Mouse (Mus musculus): ENCODE data around the gene Ttc26. TPM values are rescaled to one million over a fixed set of nuclear protein-coding genes. Genes with fewer than 3 reads are reported as not detected.

Gene Ttc26
- 7.9 and 8.3 TPM in 2 replicates for polyA plus RNA-seq (2015; fragmentation: Nextera tagmentation; extraction: Ambion mirVana)

GRCm38 (mm10) chr6:38381129-38381771, at the start of gene Ttc26:
Ttc26 (plus strand) TSS chr6:38381469.
- Histone ChIP-seq H3K27me3 (ENCODE audit: control insufficient read depth, insufficient read depth, low read depth, low read length) (no peaks in the 10 kb centered on the region), H3K27ac (ENCODE audit: low read length) (no peak within 1 kb of the TSS; the same call in 1 of the 2 replicates), H3K9me3 (ENCODE audit: control insufficient read depth, low read length) (no peaks in the 10 kb centered on the region), H3K4me2 (ENCODE audit: low read depth, low read length) (peak within 1 kb of the TSS; percentile 87), H3K36me3 (ENCODE audit: control insufficient read depth, insufficient read depth, low read length) (no peaks in the 10 kb centered on the region), H3K4me3 (ENCODE audit: low read length) (peak within 1 kb of the TSS; percentile 77), H3K9ac (ENCODE audit: low read length) (peak within 1 kb of the TSS; percentile 78), H3K4me1 (replicated peaks; ENCODE audit: control insufficient read depth, insufficient read depth, low read length) (peaks cover 4% of the 10 kb centered on the region; the same call in 1 of the 2 replicates)
- under 1% methylated on average over 26 of the region's 26 CpGs for WGBS
- peak; percentile 90 for ATAC-seq (ENCODE audit: low read depth)

GRCm38 (mm10) chr6:38335264-38335663, 46.0 kb upstream of the Ttc26 start:
- Histone ChIP-seq H3K4me2 (ENCODE audit: low read depth, low read length) (no peak overlapping the region), H3K9me3 (ENCODE audit: control insufficient read depth, low read length) (no peaks in the 10 kb centered on the region), H3K4me3 (ENCODE audit: low read length) (no peak overlapping the region), H3K36me3 (ENCODE audit: control insufficient read depth, insufficient read depth, low read length) (no peaks in the 10 kb centered on the region), H3K27ac (ENCODE audit: low read length) (no peak overlapping the region), H3K27me3 (ENCODE audit: control insufficient read depth, insufficient read depth, low read depth, low read length) (no peaks in the 10 kb centered on the region), H3K9ac (ENCODE audit: low read length) (no peak overlapping the region), H3K4me1 (replicated peaks; ENCODE audit: control insufficient read depth, insufficient read depth, low read length) (no peaks in the 10 kb centered on the region)
- 66% methylated on average over 6 of the region's 6 CpGs for WGBS
- no peak for ATAC-seq (ENCODE audit: low read depth)

- ATAC-seq (ENCODE audit: low read depth), result no peak
- Histone ChIP-seq H3K36me3 (ENCODE audit: control insufficient read depth, insufficient read depth, low read length) (no peaks in the 10 kb centered on the region), H3K27ac (ENCODE audit: low read length) (no peak overlapping the region), H3K4me2 (ENCODE audit: low read depth, low read length) (no peak overlapping the region), H3K4me1 (replicated peaks; ENCODE audit: control insufficient read depth, insufficient read depth, low read length) (no peaks in the 10 kb centered on the region), H3K4me3 (ENCODE audit: low read length) (no peak overlapping the region), H3K9me3 (ENCODE audit: control insufficient read depth, low read length) (no peaks in the 10 kb centered on the region), H3K9ac (ENCODE audit: low read length) (no peak overlapping the region), H3K27me3 (ENCODE audit: control insufficient read depth, insufficient read depth, low read depth, low read length) (no peaks in the 10 kb centered on the region)
- 85% methylated on average over 4 of the region's 4 CpGs for WGBS
Measured at GRCm38 (mm10) chr6:38337166-38337705, 44.0 kb upstream of the Ttc26 start.

- no peaks in the 10 kb centered on the region for H3K4me1 ChIP-seq (replicated peaks; ENCODE audit: control insufficient read depth, insufficient read depth, low read length)
- H3K27ac ChIP-seq (ENCODE audit: low read length), result no peak overlapping the region
- H3K27me3 ChIP-seq (ENCODE audit: control insufficient read depth, insufficient read depth, low read depth, low read length), result no peaks in the 10 kb centered on the region
- 56% methylated on average over 6 of the region's 6 CpGs for WGBS
- H3K4me2 ChIP-seq (ENCODE audit: low read depth, low read length), result no peak overlapping the region
- no peak overlapping the region for H3K9ac ChIP-seq (ENCODE audit: low read length)
- no peak overlapping the region for H3K4me3 ChIP-seq (ENCODE audit: low read length)
- H3K36me3 ChIP-seq (ENCODE audit: control insufficient read depth, insufficient read depth, low read length), result no peaks in the 10 kb centered on the region
- ATAC-seq (ENCODE audit: low read depth), result no peak
- H3K9me3 ChIP-seq (ENCODE audit: control insufficient read depth, low read length), result no peaks in the 10 kb centered on the region
Measured at GRCm38 (mm10) chr6:38337951-38338350, 43.3 kb upstream of the Ttc26 start.

- H3K4me1 ChIP-seq (replicated peaks; ENCODE audit: control insufficient read depth, insufficient read depth, low read length), result no peaks in the 10 kb centered on the region
- no peaks in the 10 kb centered on the region for H3K36me3 ChIP-seq (ENCODE audit: control insufficient read depth, insufficient read depth, low read length)
- no peak for ATAC-seq (ENCODE audit: low read depth)
- no peak overlapping the region for H3K4me3 ChIP-seq (ENCODE audit: low read length)
- H3K9ac ChIP-seq (ENCODE audit: low read length), result no peak overlapping the region
- H3K9me3 ChIP-seq (ENCODE audit: control insufficient read depth, low read length), result no peaks in the 10 kb centered on the region
- H3K27me3 ChIP-seq (ENCODE audit: control insufficient read depth, insufficient read depth, low read depth, low read length), result no peaks in the 10 kb centered on the region
- no peak overlapping the region for H3K27ac ChIP-seq (ENCODE audit: low read length)
- H3K4me2 ChIP-seq (ENCODE audit: low read depth, low read length), result no peak overlapping the region
- 50% methylated on average over 2 of the region's 2 CpGs for WGBS
Measured at GRCm38 (mm10) chr6:38339078-38339477, 42.2 kb upstream of the Ttc26 start.

- no peaks in the 10 kb centered on the region for H3K4me1 ChIP-seq (replicated peaks; ENCODE audit: control insufficient read depth, insufficient read depth, low read length)
Measured at GRCm38 (mm10) chr6:38341751-38342665, 39.3 kb upstream of the Ttc26 start.

GRCm38 (mm10) chr6:38342666-38342992, 38.6 kb upstream of the Ttc26 start:
- Histone ChIP-seq H3K4me2 (ENCODE audit: low read depth, low read length) (no peak overlapping the region), H3K4me1 (replicated peaks; ENCODE audit: control insufficient read depth, insufficient read depth, low read length) (no peaks in the 10 kb centered on the region), H3K4me3 (ENCODE audit: low read length) (no peak overlapping the region), H3K9ac (ENCODE audit: low read length) (no peak overlapping the region), H3K36me3 (ENCODE audit: control insufficient read depth, insufficient read depth, low read length) (no peaks in the 10 kb centered on the region), H3K27me3 (ENCODE audit: control insufficient read depth, insufficient read depth, low read depth, low read length) (no peaks in the 10 kb centered on the region), H3K27ac (ENCODE audit: low read length) (no peak overlapping the region), H3K9me3 (ENCODE audit: control insufficient read depth, low read length) (no peaks in the 10 kb centered on the region)
- 60% methylated on average over 8 of the region's 8 CpGs for WGBS
- no peak for ATAC-seq (ENCODE audit: low read depth)

More at GRCm38 (mm10) chr6:38341751-38342665, 39.3 kb upstream of the Ttc26 start:
- no peak overlapping the region for H3K9ac ChIP-seq (ENCODE audit: low read length)
- H3K36me3 ChIP-seq (ENCODE audit: control insufficient read depth, insufficient read depth, low read length), result no peaks in the 10 kb centered on the region
- no peaks in the 10 kb centered on the region for H3K27me3 ChIP-seq (ENCODE audit: control insufficient read depth, insufficient read depth, low read depth, low read length)
- H3K27ac ChIP-seq (ENCODE audit: low read length), result no peak overlapping the region
- ATAC-seq (ENCODE audit: low read depth), result no peak
- no peak overlapping the region for H3K4me3 ChIP-seq (ENCODE audit: low read length)
- WGBS, result 31% methylated on average over 11 of the region's 11 CpGs
- H3K4me2 ChIP-seq (ENCODE audit: low read depth, low read length), result no peak overlapping the region
- no peaks in the 10 kb centered on the region for H3K9me3 ChIP-seq (ENCODE audit: control insufficient read depth, low read length)

- no peak overlapping the region for H3K4me3 ChIP-seq (ENCODE audit: low read length)
Measured at GRCm38 (mm10) chr6:38343581-38343980, 37.7 kb upstream of the Ttc26 start.

GRCm38 (mm10) chr6:38344006-38344670, 37.1 kb upstream of the Ttc26 start:
- no peak for ATAC-seq (ENCODE audit: low read depth)

More at GRCm38 (mm10) chr6:38343581-38343980, 37.7 kb upstream of the Ttc26 start:
- no peak overlapping the region for H3K9ac ChIP-seq (ENCODE audit: low read length)
- H3K36me3 ChIP-seq (ENCODE audit: control insufficient read depth, insufficient read depth, low read length), result no peaks in the 10 kb centered on the region
- H3K27ac ChIP-seq (ENCODE audit: low read length), result no peak overlapping the region
- H3K4me2 ChIP-seq (ENCODE audit: low read depth, low read length), result no peak overlapping the region
- H3K4me1 ChIP-seq (replicated peaks; ENCODE audit: control insufficient read depth, insufficient read depth, low read length), result no peaks in the 10 kb centered on the region
- WGBS, result 47% methylated on average over 3 of the region's 3 CpGs
- ATAC-seq (ENCODE audit: low read depth), result no peak
- no peaks in the 10 kb centered on the region for H3K27me3 ChIP-seq (ENCODE audit: control insufficient read depth, insufficient read depth, low read depth, low read length)
- H3K9me3 ChIP-seq (ENCODE audit: control insufficient read depth, low read length), result no peaks in the 10 kb centered on the region

More at GRCm38 (mm10) chr6:38344006-38344670, 37.1 kb upstream of the Ttc26 start:
- Histone ChIP-seq H3K27me3 (ENCODE audit: control insufficient read depth, insufficient read depth, low read depth, low read length) (no peaks in the 10 kb centered on the region), H3K4me1 (replicated peaks; ENCODE audit: control insufficient read depth, insufficient read depth, low read length) (no peaks in the 10 kb centered on the region), H3K27ac (ENCODE audit: low read length) (no peak overlapping the region), H3K36me3 (ENCODE audit: control insufficient read depth, insufficient read depth, low read length) (no peaks in the 10 kb centered on the region), H3K4me3 (ENCODE audit: low read length) (no peak overlapping the region), H3K9me3 (ENCODE audit: control insufficient read depth, low read length) (no peaks in the 10 kb centered on the region), H3K9ac (ENCODE audit: low read length) (no peak overlapping the region), H3K4me2 (ENCODE audit: low read depth, low read length) (no peak overlapping the region)
- WGBS, result 68% methylated on average over 7 of the region's 7 CpGs
